Comparison of ENCODE assay signal across 10 mouse cellular contexts in genomic region chr11:49108833-49109232, GRCm38 (mm10). TPM values are rescaled to one million over a fixed set of nuclear protein-coding genes. Genes with fewer than 3 reads are reported as not detected.
A peak's percentile ranks its signal among the peaks of the same experiment; 100 is the strongest.
DNase-seq lines count a peak whose midpoint lies in the region; ATAC-seq and TF ChIP-seq lines count a peak whose summit lies in the region.
"Had no signal": no experiment of that assay in that cellular context is flagged by ENCODE, and none has a peak within 500 bp of the region (broad histone marks: within the 10 kb centered on the region; RNA-seq: fewer than 3 reads in every experiment).

No protein-coding gene starts in this region.

- intact Hi-C loops in heart, postnatal 25 days (cut with DNase I), result loop anchor here (2.0 to 5.0 kb wide), 3 partner anchors 76 to 320 kb away; no protein-coding TSS in a partner anchor
- intact Hi-C loops in heart, postnatal 36 days (cut with DNase I), result no loop called here

- 30% methylated on average over 1 of the region's 1 CpGs for WGBS in lung, adult 2 months

- ATAC-seq in common myeloid progenitor, adult 5-6 weeks (replicated peaks; ENCODE audit: low read depth, poor library complexity, severe bottlenecking), result peak; percentile 72

- TF ChIP-seq POLR2A in lung, adult 2 months (IDR thresholded peaks at IDR 0.05; ENCODE audit: borderline replicate concordance, extremely low read depth, low read depth, low read length), result no peak

- no peak overlapping the region for H3K4me3 ChIP-seq in lung, adult 2 months (replicated peaks; ENCODE audit: extremely low read depth, low read depth, low read length)

- H3K4me1 ChIP-seq in lung, adult 2 months (ENCODE audit: control insufficient read depth, insufficient read depth, low read length), result no peaks in the 10 kb centered on the region

- TF ChIP-seq CTCF in lung, adult 2 months (IDR thresholded peaks at IDR 0.05; ENCODE audit: insufficient read depth, low read length), result peak; percentile 69

- DNase-seq in heart, adult 11 months, result peak; percentile 74
- no peak for DNase-seq in heart, postnatal 25 days (ENCODE audit: low spot score)
- peak; percentile 50 to 54 for DNase-seq in right cerebral cortex, adult 2 months (ENCODE audit: low spot score in 2 of 2)
- DNase-seq in right cerebral cortex, postnatal 36 days (ENCODE audit: low spot score in 2 of 2), result no peak
- no peak for DNase-seq in lung, adult 2 months
- peak; percentile 76 for DNase-seq in thymus, postnatal 4 days
- no peak for DNase-seq in heart, postnatal 36 days

RNA-seq across cellular contexts. Expression of gene Olfr1396, which starts 5.8 kb away (rescaled TPM):
- total RNA-seq in heart, postnatal 25 days (2021), result 1 to 10 TPM; 1.3 to 1.7 TPM
- total RNA-seq in common myeloid progenitor, adult 5-6 weeks (2017), result not detected in 2 replicates
- 0.17 and 0.26 TPM in 2 replicates for polyA plus RNA-seq in lung, adult 2 months (2012; rRNA removed)
- total RNA-seq in heart, postnatal 36 days (2021), result 1 to 10 TPM; 1.5 TPM
- total RNA-seq: layer of hippocampus, postnatal 25 days had no signal
- polyA plus RNA-seq: neural tube, embryonic 14.5 days had no signal

RNA-seq across cellular contexts. Expression of gene Ifi47, which starts 32.4 kb away (rescaled TPM):
- total RNA-seq in heart, postnatal 25 days (2021), result 1 to 10 TPM; 1.3 to 3.0 TPM
- 58.3 and 68.1 TPM in 2 replicates for total RNA-seq in common myeloid progenitor, adult 5-6 weeks (2017)
- 7.4 and 12.7 TPM in 2 replicates for polyA plus RNA-seq in lung, adult 2 months (2012; rRNA removed)
- 1 to 10 TPM; 2.3 to 2.7 TPM for total RNA-seq in heart, postnatal 36 days (2021)
- polyA plus RNA-seq: neural tube, embryonic 14.5 days had no signal

RNA-seq across cellular contexts. Expression of gene Olfr1395, which starts 33.2 kb away (rescaled TPM):
- not detected for total RNA-seq in heart, postnatal 25 days (2021)
- not detected in 2 replicates for total RNA-seq in common myeloid progenitor, adult 5-6 weeks (2017)
- polyA plus RNA-seq in lung, adult 2 months (2012; rRNA removed), result not detected in 2 replicates
- total RNA-seq in heart, postnatal 36 days (2021), result not detected
- total RNA-seq: layer of hippocampus, postnatal 25 days had no signal
- polyA plus RNA-seq: neural tube, embryonic 14.5 days had no signal

RNA-seq across cellular contexts. Expression of gene Tgtp2, which starts 44.8 kb away (rescaled TPM):
- 1 to 10 TPM in 1 of 2 experiments, under 1 TPM in 1; 0.55 to 1.7 TPM for total RNA-seq in heart, postnatal 25 days (2021)
- 190 and 320 TPM in 2 replicates for total RNA-seq in common myeloid progenitor, adult 5-6 weeks (2017)
- polyA plus RNA-seq in lung, adult 2 months (2012; rRNA removed), result 10.5 and 17.6 TPM in 2 replicates
- total RNA-seq in heart, postnatal 36 days (2021), result 1 to 10 TPM in 1 of 2 experiments, under 1 TPM in 1; 0.28 to 3.8 TPM
- polyA plus RNA-seq: neural tube, embryonic 14.5 days had no signal

RNA-seq across cellular contexts. Expression of gene Olfr1394, which starts 45.3 kb away (rescaled TPM):
- not detected for total RNA-seq in heart, postnatal 25 days (2021)
- not detected in 2 replicates for total RNA-seq in common myeloid progenitor, adult 5-6 weeks (2017)
- polyA plus RNA-seq in lung, adult 2 months (2012; rRNA removed), result not detected in 2 replicates
- not detected for total RNA-seq in heart, postnatal 36 days (2021)
- total RNA-seq: layer of hippocampus, postnatal 25 days had no signal
- polyA plus RNA-seq: neural tube, embryonic 14.5 days had no signal

Comparison
In these comparisons a context has a peak if more than half of its experiments do, and no peak if none do; other contexts are left out.
1. DNase-seq: peak in heart, adult 11 months (single experiment), right cerebral cortex, adult 2 months (2 of 2) and thymus, postnatal 4 days (single experiment); none in heart, postnatal 25 days (single experiment), right cerebral cortex, postnatal 36 days (0 of 2), lung, adult 2 months (single experiment) and heart, postnatal 36 days (0 of 2).
2. RNA of gene Ifi47, which starts 32.4 kb away (total RNA-seq): 58.3 to 68.1 TPM in common myeloid progenitor, adult 5-6 weeks; 1.3 to 3.0 TPM in heart, postnatal 25 days and 2.3 to 2.7 TPM in heart, postnatal 36 days; every median in the first group is over 10 times any median in the second.